Mouse (Mus musculus) cerebellum, adult 2 months (tissue): ENCODE measurements around the gene Kazn. TPM values are rescaled to one million over a fixed set of nuclear protein-coding genes. Genes with fewer than 3 reads are reported as not detected.

Experiments used
- DNase-seq, 2 experiments: peaks; one replicate each; pipeline ENCODE4 v3.0.0; 2021
- H3K27ac ChIP-seq: fragments of 200-500 bp; 2 replicates; pipeline ENCODE4 v1.5.1; 2012; ENCODE audit warnings: low read length, control low read depth, inconsistent platforms; ENCODE audit not compliant: insufficient read depth
- H3K27me3 ChIP-seq: fragments of 200-500 bp; 2 replicates; pipeline ENCODE4 v1.6.1; 2012; ENCODE audit warnings: inconsistent platforms, mild to moderate bottlenecking, low read length, moderate library complexity; ENCODE audit not compliant: control insufficient read depth, insufficient read depth
- H3K4me1 ChIP-seq: fragments of 200-500 bp; 2 replicates; pipeline ENCODE4 v1.6.1; 2011; ENCODE audit warnings: low read length; ENCODE audit not compliant: control insufficient read depth, insufficient read depth
- H3K4me3 ChIP-seq: fragments of 200-500 bp; replicated peaks from 2 replicates; pipeline ENCODE3; 2011; ENCODE audit warnings: mild to moderate bottlenecking, low read depth, low read length, control low read depth; ENCODE audit not compliant: insufficient read depth
- CTCF ChIP-seq: fragments of 200-500 bp; IDR thresholded peaks from 2 replicates; pipeline ENCODE4 v1.5.1; 2011; ENCODE audit warnings: low read depth, mild to moderate bottlenecking, control low read depth, low read length, moderate library complexity, borderline replicate concordance; ENCODE audit not compliant: insufficient read depth
- POLR2A ChIP-seq: fragments of 200-500 bp; IDR thresholded peaks from 2 replicates; pipeline ENCODE4 v1.6.1; 2011; ENCODE audit warnings: low read length, control low read depth, borderline replicate concordance; ENCODE audit not compliant: insufficient read depth
- WGBS: fragments of 180-500 bp; shearing (Covaris S2); methylation state at CpG from one replicate; pipeline ENCODE4 v1.1.7; 2018; 5-methylcytosine and 5-hydroxymethylcytosine counted together
- polyA plus RNA-seq: library from polyadenylated mRNA; depleted of rRNA; stranded (reverse); fragments of >200 nt; gene quantifications from 2 replicates; pipeline ENCODE4 v1.2.3, GENCODE M21; 2012

Gene Kazn
- polyA plus RNA-seq, 1 experiment = 75.7 TPM

GRCm38 (mm10) chr4:142251471-142252354 is 12.5 kb upstream of the Kazn start:
- H3K27me3 ChIP-seq = no peaks in the 10 kb centered on the region
- 79% methylated on average over 12 of the region's 12 CpGs for WGBS
- TF ChIP-seq POLR2A (no peak), CTCF (no peak)
- no peak overlapping the region for H3K27ac ChIP-seq
- H3K4me1 ChIP-seq = peaks cover 16% of the 10 kb centered on the region
- H3K4me3 ChIP-seq = no peak overlapping the region
- no peak for DNase-seq

- H3K4me1 ChIP-seq = peaks cover 4% of the 10 kb centered on the region; the same call in 1 of the 2 replicates
- DNase-seq = no peak
- no peak for TF ChIP-seq CTCF
- no peak for TF ChIP-seq POLR2A
- no peak overlapping the region for H3K27ac ChIP-seq
- no peak overlapping the region for H3K4me3 ChIP-seq
- WGBS = 95% methylated on average over 8 of the region's 8 CpGs
- no peaks in the 10 kb centered on the region for H3K27me3 ChIP-seq
Measured at GRCm38 (mm10) chr4:142250054-142250453, 10.9 kb upstream of the Kazn start.

GRCm38 (mm10) chr4:142249401-142249800 is 10.2 kb upstream of the Kazn start:
- 33% methylated on average over 9 of the region's 9 CpGs for WGBS
- H3K4me3 ChIP-seq = no peak overlapping the region
- H3K27me3 ChIP-seq = no peaks in the 10 kb centered on the region
- peak; percentile 56 to 69 for DNase-seq
- no peak for TF ChIP-seq POLR2A
- TF ChIP-seq CTCF = peak; percentile 66; the same call in 1 of the 2 replicates
- H3K27ac ChIP-seq = no peak overlapping the region
- H3K4me1 ChIP-seq = peaks cover 4% of the 10 kb centered on the region; the same call in 1 of the 2 replicates

GRCm38 (mm10) chr4:142248426-142248825 is 9.2 kb upstream of the Kazn start:
- 9% methylated on average over 5 of the region's 5 CpGs for WGBS
- peaks cover 4% of the 10 kb centered on the region; the same call in 1 of the 2 replicates for H3K4me1 ChIP-seq
- no peak overlapping the region for H3K4me3 ChIP-seq
- no peak overlapping the region for H3K27ac ChIP-seq
- H3K27me3 ChIP-seq = no peaks in the 10 kb centered on the region
- peak; percentile 72 to 89 for DNase-seq
- TF ChIP-seq CTCF (peak; percentile 97), POLR2A (no peak)

GRCm38 (mm10) chr4:142246698-142247097 is 7.5 kb upstream of the Kazn start:
- Histone ChIP-seq H3K4me1 (peaks cover 4% of the 10 kb centered on the region; the same call in 1 of the 2 replicates), H3K4me3 (no peak overlapping the region), H3K27ac (no peak overlapping the region), H3K27me3 (no peaks in the 10 kb centered on the region)
- TF ChIP-seq CTCF = no peak
- TF ChIP-seq POLR2A = no peak
- DNase-seq = no peak
- 7% methylated on average over 5 of the region's 5 CpGs for WGBS

DNA sequence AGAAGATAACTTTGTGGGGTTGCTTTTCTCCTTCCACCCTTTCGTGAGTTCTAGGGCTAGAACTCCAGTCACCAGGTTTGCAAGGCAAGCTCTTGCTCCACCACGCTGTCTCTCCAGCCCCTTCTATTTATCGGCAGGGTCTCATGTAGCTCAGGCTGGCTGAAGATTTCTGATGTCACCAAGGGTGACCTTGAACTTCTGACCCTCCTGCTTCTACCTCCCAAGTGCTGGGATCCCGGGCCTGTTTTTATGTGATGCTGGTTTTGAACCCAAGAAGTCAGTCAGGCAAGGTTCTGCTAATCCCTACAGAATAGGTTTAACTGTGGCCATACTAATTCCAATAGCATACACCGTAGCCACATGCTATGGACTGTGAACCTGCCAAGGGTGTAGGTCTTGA is 5.4 kb upstream of the Kazn start:
- Histone ChIP-seq H3K27me3 (no peaks in the 10 kb centered on the region), H3K4me1 (peaks cover 4% of the 10 kb centered on the region; the same call in 1 of the 2 replicates), H3K27ac (no peak overlapping the region), H3K4me3 (no peak overlapping the region)
- no peak for DNase-seq
- TF ChIP-seq POLR2A = no peak
- WGBS = 95% methylated on average over 5 of the region's 5 CpGs

- Histone ChIP-seq H3K27me3 (no peaks in the 10 kb centered on the region), H3K27ac (no peak overlapping the region), H3K4me1 (peaks cover 5% of the 10 kb centered on the region; the same call in 1 of the 2 replicates), H3K4me3 (no peak overlapping the region)
- 94% methylated on average over 6 of the region's 6 CpGs for WGBS
- TF ChIP-seq POLR2A = no peak
- TF ChIP-seq CTCF = no peak
- DNase-seq = no peak
Measured at GRCm38 (mm10) chr4:142242750-142243383, 3.7 kb upstream of the Kazn start.
